Mouse (Mus musculus) cerebellum, postnatal 10 days (tissue): Measurements from ENCODE around the gene Pitpnm2.
A peak's percentile ranks its signal among the peaks of the same experiment; 100 is the strongest.

ENCODE experiments used
- DNase-seq, 2 experiments: peaks; one replicate each; pipeline ENCODE4 v3.0.0; 2021; ENCODE audit warnings: mixed read lengths in 2 of 2

The Pitpnm2 gene

DNA sequence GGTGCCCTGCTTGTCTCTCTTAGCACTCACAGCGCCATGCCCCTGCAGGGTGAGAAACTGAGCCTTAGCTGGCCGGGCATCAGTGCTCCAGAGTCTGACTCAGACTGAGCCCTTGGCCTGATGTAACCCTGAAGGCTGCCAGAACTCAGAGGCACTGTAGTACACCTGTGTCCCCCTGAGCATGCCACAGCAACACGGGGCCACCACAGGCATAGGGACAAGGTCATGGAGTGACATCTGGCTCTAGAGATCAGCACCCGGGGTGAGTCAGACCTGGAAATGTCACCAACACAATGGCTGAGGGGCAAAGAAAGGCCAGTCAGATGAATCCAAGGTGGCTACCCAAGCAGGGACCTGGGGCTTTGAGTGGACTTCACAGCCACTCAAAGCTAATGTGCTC, 162.7 kb downstream of the Pitpnm2 start:
- no peak for DNase-seq

DNA sequence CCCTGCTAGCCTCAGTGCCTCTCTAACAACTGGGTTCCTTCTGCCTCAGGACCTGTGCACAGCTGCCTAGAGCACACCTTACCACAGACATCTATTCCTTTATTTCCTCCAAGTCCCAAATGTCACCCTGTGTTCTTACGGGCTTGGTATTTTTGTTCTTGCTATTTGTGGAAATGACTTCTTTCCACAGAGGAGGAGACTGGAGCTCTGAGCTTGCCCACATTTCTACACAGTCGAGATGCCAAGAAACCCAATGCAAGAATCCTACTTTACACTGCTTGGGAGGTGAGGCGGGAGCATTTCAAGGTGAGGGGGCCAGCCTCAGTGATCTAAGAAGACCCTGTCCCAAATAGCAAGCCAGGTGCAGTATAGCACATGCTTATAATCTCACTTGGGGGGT, 164.0 kb downstream of the Pitpnm2 start:
- DNase-seq = no peak

DNA sequence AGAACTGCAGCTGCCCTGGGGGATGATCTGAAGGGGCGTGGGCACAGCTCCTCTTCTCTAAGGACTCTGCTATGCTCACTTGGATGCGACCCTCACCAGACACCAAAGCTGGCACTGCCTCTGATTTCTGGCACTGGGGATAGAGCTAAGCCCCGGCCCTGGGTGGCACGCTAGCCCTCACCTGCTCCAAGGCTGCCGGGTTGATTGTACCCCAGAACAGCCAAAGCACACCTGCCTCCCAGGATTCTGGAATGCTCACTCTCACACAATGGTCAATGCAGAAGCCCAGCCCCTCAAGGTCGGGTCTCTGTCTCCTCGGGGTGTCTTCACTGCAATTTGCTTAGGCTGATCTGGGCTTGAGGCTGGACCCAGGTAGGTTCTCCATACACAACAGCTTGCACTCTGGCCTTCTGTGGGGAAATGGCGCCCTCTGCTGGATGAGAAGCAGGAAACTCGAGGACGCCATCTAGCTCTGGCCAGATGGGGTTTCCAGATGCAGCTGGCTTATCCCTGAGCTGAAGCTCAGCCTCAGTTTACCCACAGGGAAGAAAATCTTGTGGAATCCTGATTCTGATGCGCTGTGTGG, 164.9 kb downstream of the Pitpnm2 start:
- DNase-seq = peak; percentile 93 to 94

DNA sequence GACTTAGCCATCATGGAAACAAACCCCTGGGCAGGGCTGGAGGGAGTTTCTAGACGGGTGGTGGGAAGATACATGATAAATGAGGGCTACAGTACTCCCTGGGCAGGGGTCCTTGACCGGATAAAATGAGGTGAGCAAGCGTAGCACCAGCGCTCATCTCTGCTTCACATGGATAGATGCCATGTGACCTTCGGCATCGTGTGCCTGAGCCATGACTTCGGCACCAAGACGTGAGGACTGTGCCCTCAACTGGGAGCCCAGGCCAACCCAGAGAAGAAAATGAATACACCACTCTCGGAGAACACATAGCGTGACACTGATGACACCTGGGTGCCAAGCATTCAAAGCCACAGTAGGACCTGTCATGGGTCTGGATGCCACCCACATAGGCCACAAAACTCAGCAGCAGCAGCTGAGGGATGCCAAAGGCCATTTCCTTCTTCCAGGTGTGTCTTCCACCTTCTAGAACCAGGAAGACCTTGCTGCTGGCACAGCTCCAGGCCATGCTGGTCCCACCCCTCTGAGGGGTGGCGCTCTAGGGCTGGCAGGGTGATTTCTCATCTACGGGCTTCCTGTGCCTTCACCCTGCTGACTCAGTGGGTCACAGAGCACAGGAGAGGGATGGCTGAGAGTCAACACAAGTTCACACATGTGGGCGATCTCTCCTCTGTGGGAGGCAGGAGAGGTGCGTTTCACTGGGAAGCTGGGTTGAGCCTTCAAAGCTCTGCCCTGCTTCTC, 165.5 kb downstream of the Pitpnm2 start:
- DNase-seq = peak in 1 of 2 experiments; percentile 53

DNA sequence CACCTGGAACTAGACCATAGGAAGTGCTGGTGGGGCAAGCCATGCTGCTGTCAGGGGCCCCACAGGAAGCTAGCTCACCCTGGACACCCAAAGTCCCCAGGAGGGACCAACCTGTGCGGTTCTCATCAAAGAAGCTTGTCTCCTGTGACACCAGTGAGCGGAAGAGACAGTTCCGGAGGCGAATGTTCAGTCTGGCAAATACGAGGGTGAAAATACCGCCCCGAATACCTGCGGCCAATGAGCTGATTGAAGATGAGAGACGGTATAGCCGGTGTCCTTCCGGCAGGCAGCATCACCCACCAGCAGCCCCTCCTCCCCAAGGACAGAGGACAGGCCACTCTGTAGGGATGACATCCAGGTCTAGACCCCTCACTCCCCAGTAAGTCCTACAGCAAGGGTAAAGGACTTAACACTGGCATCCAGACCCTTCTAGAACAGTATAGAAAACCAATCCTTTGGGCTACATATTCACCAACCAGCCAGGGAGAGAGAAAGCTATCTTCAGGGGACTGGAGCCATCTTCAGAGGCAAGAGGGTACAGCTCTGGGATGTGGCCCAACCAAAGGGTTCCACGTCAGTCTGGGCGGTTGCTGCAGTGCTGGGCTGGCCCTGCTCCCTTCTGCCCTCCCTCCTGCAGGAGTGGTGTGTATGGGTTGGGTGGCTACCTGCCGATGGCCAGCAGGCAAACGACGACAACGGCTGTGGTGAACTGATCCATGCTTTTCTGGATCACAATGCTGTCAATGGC, 166.4 kb downstream of the Pitpnm2 start:
- peak; percentile 56 to 59 for DNase-seq

DNA sequence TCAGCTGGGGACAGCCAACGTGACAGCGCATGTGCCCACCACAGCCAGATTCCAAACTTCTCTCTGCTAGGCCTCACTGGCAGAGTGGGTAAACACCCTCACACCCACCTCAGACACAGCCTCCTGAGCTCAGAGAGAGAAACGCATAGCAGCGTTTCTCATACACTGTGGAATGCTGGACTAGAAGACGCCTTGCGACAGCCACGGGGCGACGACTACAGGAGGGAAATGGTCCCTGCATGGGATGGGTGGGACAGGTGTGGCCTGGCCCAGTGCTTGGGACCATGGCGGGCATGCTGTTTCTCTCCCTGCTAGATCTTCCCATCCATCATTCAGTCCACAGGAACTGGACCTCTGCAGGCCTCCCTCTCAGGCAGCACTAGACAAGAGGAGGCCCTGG, 167.1 kb downstream of the Pitpnm2 start:
- DNase-seq = no peak

DNA sequence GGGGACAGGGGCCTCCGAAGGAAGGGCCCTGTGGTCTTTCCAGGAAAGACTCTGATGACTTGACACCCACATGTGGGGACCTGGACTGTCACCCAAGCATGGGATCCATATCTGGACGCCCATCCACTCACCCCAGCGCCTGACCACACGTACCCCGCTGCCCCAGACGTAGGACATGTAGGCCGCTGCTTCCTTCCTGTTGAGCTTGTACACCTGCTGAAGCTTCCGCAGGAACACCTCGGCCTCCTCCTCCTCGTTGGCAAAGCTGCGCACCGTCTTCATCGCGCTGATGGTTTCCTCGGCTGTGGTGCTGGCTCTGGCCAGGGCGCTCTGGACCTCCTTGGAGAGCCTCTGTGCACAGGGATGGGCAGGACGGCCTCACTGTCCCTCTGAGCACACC, 169.7 kb downstream of the Pitpnm2 start:
- no peak for DNase-seq

DNA sequence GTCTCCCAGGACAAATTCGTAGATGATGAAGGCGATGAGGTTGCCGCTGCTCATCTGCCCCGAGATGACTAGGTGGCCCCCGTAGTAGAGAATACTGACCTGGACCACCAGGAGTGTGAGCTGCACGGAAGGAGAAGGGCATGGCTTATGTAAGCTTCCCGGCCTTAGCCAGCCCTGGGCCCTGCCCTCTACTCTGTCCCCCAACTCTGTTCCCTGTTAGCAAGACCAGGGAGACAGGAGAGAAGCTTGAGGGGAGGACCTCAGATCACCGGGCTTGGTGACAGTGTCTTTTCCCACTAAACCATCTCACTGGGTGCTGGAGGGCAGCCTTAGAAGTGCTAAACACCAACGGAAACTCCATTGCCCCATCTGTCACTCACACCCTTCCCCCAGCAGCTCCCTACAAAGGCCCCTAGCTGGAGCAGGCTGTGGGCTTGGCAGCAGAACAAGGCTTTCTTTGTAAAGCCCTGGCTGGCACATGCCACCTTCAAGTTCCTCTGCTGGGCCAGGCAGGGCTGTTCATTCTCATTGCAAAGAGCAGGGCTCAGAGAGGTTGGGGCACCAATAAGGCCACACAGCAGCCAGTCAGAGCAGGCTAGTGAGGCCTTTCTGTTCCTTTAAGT, 170.7 kb downstream of the Pitpnm2 start:
- peak; percentile 76 to 88 for DNase-seq

DNA sequence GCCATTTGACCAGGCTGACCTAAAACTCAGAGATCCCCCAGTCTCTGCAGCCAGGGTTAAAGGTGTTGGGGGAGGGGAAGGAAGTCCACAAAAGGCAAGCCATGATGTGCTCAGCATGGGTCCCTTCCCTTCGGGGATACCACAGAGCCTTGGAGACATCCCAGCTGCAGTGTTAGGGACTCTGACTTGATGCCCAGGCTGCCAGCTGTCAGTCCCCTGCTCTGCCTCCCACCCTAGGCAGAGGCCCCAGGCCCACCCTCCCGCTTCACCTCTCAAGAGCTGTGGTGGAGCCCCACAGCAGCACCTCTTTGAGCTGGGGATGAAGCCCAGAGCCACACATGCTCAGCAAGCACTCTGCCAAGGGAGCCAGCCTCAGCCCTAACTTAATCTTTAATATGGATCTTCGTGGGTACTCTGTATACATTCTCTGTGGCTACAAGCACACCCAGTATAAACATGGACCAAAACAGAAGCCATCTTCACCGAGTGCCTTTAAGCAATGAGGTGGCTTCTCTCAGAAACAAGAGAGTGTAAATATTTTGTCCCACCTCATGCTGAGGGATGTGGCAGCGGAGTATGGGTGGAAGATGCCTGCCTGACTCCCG, 171.6 kb downstream of the Pitpnm2 start:
- DNase-seq = peak in 1 of 2 experiments; percentile 54

DNA sequence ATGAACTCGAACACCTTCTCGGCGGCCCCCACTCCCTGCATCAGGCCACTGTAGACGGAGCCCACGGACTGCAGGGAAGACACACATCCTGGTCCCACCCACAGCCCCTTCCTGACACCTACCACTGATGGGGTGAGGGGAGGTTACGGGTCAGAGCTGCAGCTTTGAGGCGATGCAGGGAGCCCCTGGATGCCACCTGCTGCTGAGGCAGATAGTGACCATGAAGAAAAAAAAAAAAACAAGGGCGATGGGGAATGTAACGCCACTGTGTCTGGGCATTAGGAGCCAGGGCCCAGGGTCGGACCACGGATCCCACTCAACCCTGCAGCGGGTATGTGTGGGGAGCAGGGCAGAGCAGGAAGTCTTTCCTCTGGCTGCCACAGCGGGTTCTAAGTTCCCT, 172.3 kb downstream of the Pitpnm2 start:
- no peak for DNase-seq

DNA sequence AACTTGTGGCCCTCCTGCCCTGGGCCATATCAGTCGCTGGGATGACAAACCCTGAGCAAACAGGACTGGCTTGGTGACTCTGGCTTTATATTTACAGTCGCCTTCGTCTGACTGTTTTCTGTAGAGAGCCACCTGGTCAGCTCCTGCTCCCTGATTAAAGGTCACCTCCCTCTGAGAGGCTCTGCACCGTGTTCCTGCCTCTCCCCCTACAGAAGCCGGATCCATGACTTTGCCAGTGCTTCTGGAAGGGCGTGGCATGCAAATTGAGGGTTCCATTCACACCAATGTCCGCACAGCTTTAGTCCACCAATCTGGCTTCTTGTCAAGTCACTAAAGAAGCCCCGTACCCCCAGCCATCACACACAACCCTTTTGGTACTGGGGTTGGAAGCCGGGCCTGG, 173.0 kb downstream of the Pitpnm2 start:
- no peak for DNase-seq

DNA sequence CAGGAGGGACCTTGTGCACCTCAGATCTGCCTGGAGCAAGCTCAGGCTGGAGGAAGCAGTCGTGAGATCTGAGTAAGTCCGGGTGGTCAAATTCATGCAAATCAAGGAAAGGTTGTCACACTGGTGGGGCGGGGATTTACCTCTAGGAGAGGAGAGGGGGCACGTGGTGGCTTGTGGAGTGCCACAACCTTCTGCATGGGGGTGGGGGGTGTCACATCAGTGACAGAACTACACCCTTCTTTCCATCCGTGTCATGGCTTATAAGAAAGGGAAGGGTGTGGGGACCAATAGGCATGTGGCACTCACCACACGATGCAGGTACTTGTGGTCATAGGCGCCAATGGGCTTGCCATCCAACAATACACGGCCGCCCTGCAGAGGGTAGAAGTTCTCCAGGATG, 173.8 kb downstream of the Pitpnm2 start:
- DNase-seq = no peak

DNA sequence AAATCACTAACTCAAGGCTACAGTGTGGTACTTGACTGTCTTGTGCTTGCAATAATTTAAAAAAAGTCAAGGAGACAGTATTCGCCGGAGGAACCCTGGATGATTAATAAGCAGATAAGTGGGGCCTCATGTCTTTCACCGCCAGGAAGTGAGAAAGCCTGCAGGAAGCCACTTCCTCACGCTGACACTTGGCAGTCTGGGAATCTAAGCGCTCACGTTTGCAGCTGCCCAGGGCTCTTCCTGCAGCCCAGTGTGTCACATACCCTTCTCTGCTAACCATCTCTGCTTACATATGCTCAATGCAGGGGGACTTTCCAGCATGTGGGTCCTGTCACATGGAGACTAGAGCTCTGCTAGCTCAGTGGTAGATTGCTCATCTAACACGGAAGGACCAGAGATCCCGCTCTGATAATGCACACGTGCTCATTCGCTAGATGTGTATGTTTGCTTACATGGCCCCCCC, 174.7 kb downstream of the Pitpnm2 start:
- no peak for DNase-seq

DNA sequence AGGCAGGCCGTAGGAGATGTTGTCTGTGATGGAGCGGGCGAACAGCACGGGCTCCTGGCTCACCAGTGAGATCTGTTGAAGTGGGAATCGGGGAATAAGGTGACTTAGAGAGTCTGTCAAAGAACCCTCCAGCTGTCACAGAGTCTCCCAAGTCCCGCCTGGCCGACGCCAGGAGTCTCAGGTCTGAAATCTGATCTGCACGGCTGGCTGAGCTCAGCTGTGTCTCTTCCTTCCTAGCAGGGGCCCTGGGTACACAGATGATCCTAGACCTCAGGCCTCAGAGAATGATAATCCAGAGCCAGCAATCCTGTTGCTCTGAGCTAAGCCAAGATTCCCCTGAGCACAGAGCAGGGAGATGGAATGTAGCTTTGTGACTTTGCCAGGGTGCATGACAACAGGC, 175.9 kb downstream of the Pitpnm2 start:
- peak in 1 of 2 experiments; percentile 56 for DNase-seq

DNA sequence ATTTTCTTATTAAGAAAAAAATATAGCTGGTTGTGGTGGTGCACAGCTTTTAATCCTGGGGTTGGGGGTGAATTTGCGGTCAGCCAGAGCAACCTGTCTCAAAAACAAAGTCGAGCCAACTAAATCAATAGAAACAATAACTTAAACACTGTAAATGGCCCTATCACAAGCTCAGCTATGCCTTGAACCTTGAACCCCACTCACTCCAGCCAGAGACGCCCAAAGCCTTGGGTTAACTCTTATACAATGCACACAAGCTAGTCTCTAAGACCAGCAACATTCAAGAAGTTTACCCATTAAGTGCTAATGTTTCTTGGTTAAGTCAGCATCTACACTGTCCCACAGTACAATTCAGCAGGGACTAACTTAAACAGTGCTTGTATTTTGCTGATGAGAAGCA, 179.9 kb downstream of the Pitpnm2 start:
- no peak for DNase-seq
